Mouse (Mus musculus) thymus, adult 18-20 months (tissue): ENCODE data around the gene Opa1.

ENCODE experiments used
- DNase-seq, 2 experiments: peaks; one replicate each; pipeline ENCODE4 v3.0.0; 2022; ENCODE audit warnings: mixed read lengths in 2 of 2

Gene Opa1

DNA sequence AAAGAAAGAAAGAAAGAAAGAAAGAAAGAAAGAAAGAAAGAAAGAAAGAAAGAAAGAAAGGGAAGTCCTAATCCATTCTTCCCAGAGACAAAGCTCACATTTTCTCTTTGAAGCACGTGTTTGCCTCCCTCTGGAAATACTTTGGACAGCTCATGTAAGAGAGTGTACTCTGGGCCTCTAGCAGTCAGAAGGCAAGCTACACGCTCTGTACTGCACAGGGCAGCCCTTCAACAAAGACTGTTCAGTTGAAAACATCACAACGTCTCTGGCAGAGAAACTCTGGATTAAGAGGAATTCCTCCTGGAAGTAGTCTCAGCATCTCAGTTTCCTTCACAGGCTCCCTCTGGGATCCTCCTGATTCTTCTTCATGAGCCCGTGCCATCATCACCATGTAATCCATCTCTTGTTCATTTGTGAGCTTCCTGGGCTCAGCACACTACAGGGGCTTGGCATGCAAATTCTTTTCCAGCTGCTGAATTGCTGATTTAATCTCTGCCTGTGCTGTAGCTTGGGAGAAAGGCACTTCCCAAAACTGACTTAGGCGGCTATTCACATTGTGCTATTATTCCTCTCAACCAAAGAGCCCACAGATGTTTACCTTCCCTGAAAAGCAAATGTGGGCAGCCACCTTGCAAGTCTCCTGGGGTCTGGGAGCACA, 114.0 kb downstream of the Opa1 start:
- no peak for DNase-seq

- DNase-seq = no peak
Observed at GRCm38 (mm10) chr16:29693791-29694419, 114.8 kb downstream of the Opa1 start.

DNA sequence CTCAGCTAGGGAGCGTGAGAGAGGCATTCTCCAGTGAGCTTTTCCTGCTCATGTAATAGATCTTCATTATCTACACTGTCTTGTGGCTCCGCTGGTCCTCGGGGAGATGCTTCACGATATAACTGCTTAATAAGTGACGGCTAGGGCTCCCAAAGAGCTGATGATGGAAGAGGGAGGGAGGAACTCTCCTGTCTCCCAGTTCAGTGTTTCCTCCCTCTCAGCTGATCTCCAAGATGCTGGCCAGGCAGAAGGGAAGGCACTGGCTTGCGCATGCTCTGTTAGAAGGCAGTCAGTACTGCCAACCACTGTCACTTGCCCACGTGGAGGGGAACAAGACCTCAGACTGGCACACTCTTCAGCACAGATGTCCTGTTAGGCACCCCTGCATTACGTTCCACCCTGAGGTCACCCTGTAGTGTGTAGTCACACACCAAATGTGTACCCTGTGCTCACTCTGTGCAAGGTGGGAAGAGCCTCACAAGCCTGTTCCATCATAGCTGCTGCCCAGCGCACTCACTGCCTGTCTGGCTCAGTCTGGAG, 115.4 kb downstream of the Opa1 start:
- DNase-seq = no peak
